Mouse (Mus musculus) CH12.LX (cell line): ENCODE results near the gene Mpzl2.

ENCODE experiments used
- CHD2 ChIP-seq: IDR thresholded peaks from 2 replicates; pipeline ENCODE4 v1.6.1; 2011; ENCODE audit warnings: low read length, improper control_type of control experiment
- CTCF ChIP-seq, 2 experiments: IDR thresholded peaks in 1 of 2; conservative IDR thresholded peaks in 1 of 2; 2 replicates each; pipeline ENCODE4 v1.5.1; 2011 to 2012; ENCODE audit warnings: low read depth in 2 of 2, low read length in 2 of 2, improper control_type of control experiment in 1 of 2, inconsistent platforms in 1 of 2, mild to moderate bottlenecking in 1 of 2, moderate library complexity in 1 of 2
- E2F4 ChIP-seq: IDR thresholded peaks from 2 replicates; pipeline ENCODE4 v1.6.1; 2011; ENCODE audit warnings: low read depth, low read length, improper control_type of control experiment; ENCODE audit not compliant: insufficient replicate concordance
- EP300 ChIP-seq: IDR thresholded peaks from 2 replicates; pipeline ENCODE4 v1.6.1; 2011; ENCODE audit warnings: low read length, improper control_type of control experiment
- IRF4 ChIP-seq: IDR thresholded peaks from 2 replicates; pipeline ENCODE4 v1.6.1; 2014; ENCODE audit warnings: low read depth, mild to moderate bottlenecking, inconsistent platforms, low read length, improper control_type of control experiment
- JUN ChIP-seq: IDR thresholded peaks from 2 replicates; pipeline ENCODE4 v1.6.1; 2011; ENCODE audit warnings: low read depth, mild to moderate bottlenecking, low read length, improper control_type of control experiment, moderate library complexity; ENCODE audit not compliant: insufficient read depth
- MAFK ChIP-seq: IDR thresholded peaks from 2 replicates; pipeline ENCODE4 v1.6.1; 2011; ENCODE audit warnings: low read length, improper control_type of control experiment; ENCODE audit not compliant: insufficient replicate concordance
- MAZ ChIP-seq: IDR thresholded peaks from 2 replicates; pipeline ENCODE4 v1.6.1; 2012; ENCODE audit warnings: low read depth, mild to moderate bottlenecking, inconsistent platforms, low read length, improper control_type of control experiment, moderate library complexity
- NELFE ChIP-seq: IDR thresholded peaks from 2 replicates; pipeline ENCODE4 v1.6.1; 2011; ENCODE audit warnings: low read depth, low read length, improper control_type of control experiment
- RAD21 ChIP-seq: IDR thresholded peaks from 2 replicates; pipeline ENCODE4 v1.6.1; 2011; ENCODE audit warnings: low read depth, mild to moderate bottlenecking, low read length, improper control_type of control experiment, moderate library complexity
- SMC3 ChIP-seq: IDR thresholded peaks from 2 replicates; pipeline ENCODE4 v1.6.1; 2011; ENCODE audit warnings: low read depth, low read length, improper control_type of control experiment
- UBTF ChIP-seq: IDR thresholded peaks from 2 replicates; pipeline ENCODE4 v1.6.1; 2012; ENCODE audit warnings: low read depth, mild to moderate bottlenecking, inconsistent platforms, low read length, improper control_type of control experiment, moderate library complexity
- ZMIZ1 ChIP-seq: IDR thresholded peaks from 2 replicates; pipeline ENCODE4 v1.6.1; 2012; ENCODE audit warnings: low read depth, mild to moderate bottlenecking, inconsistent platforms, low read length, improper control_type of control experiment
- ZNF384 ChIP-seq: IDR thresholded peaks from 2 replicates; pipeline ENCODE4 v1.6.1; 2012; ENCODE audit warnings: low read depth, low read length, improper control_type of control experiment, inconsistent platforms

DNA sequence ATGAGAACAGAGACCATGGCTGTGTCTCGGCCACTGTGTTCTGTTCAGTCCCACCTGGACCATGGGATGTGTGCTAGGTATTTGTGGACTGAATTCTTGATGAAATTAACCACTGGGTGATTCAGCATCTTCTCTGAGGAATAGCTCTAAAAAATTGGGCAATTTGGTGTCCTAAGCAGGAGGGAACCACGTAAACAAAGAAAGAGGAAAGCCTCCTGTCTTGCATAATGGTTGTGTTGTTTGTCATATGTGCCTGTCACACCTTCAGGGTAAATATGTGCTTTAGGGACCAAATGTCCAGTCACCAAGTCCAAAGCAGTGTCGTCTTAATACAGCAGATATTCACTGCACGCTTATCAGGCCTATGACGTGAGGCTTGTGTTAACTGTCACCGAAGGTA is 24.8 kb downstream of the Mpzl2 start:
- TF ChIP-seq NELFE (no peak), JUN (no peak), E2F4 (no peak), IRF4 (no peak), CTCF (conservative IDR thresholded peaks at IDR 0.05 in 1 of 2, IDR thresholded peaks at IDR 0.05 in 1 of 2; ENCODE audit: low read depth in 2 of 2, low read length in 2 of 2) (no peak), EP300 (no peak), RAD21 (no peak), CHD2 (no peak), MAZ (no peak), ZMIZ1 (no peak), ZNF384 (no peak), SMC3 (no peak), MAFK (no peak), UBTF (no peak)
